Mouse (Mus musculus): ENCODE measurements around the gene Vamp5.

DNA sequence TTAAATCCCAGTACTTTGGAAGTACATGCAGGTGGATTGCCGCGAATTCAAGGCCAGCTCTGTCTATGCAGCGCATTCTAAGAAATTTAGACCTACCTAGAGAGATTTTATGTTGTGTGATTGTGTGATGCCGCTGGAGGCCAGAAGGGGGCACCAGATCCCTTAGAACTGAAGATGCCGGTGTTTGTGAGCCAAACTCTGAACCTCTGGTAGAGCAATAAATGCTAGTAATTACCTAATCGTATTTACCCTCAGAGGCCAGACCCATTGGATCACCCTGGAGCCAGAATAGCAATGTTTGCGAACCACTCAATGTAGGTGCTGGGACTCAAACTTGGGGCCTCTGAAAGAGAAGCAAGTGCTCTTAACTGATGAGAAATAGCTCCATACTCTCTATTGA lies 21.6 kb upstream of the Vamp5 start:
- TF ChIP-seq CTCF (IDR thresholded peaks at IDR 0.05; ENCODE audit: control insufficient read depth, insufficient read depth, insufficient replicate concordance, low read depth, low read length) (peak; percentile 65; the same call in 1 of the 2 replicates), POLR2A (IDR thresholded peaks at IDR 0.05; ENCODE audit: control insufficient read depth, low read depth, low read length) (no peak)
